Mouse (Mus musculus) myocyte (in vitro differentiated cells): ENCODE results near the gene Dock4.

ENCODE experiments used
- CEBPB ChIP-seq: IDR thresholded peaks from 2 replicates; pipeline ENCODE4 v1.6.1; 2011; ENCODE audit warnings: mild to moderate bottlenecking, moderate library complexity; ENCODE audit not compliant: poor library complexity, insufficient read depth, severe bottlenecking
- E2F4 ChIP-seq: IDR thresholded peaks from one replicate; pipeline ENCODE4 v1.6.1; 2011; ENCODE audit warnings: mild to moderate bottlenecking, control low read depth, moderate library complexity; ENCODE audit not compliant: insufficient read depth
- MYOD1 ChIP-seq, 3 experiments: IDR thresholded peaks; one replicate each; pipeline ENCODE4 v1.6.1; 2011; ENCODE audit warnings: control low read depth in 2 of 3, low read depth in 2 of 3, mild to moderate bottlenecking in 2 of 3, moderate library complexity in 1 of 3; ENCODE audit not compliant: insufficient read length in 2 of 3, control insufficient read depth in 1 of 3
- POLR2A ChIP-seq: IDR thresholded peaks from one replicate; pipeline ENCODE4 v1.6.1; 2011; ENCODE audit warnings: low read depth, mild to moderate bottlenecking, control low read depth, moderate library complexity; ENCODE audit not compliant: insufficient read length
- POLR2AphosphoS2 ChIP-seq: IDR thresholded peaks from one replicate; pipeline ENCODE4 v1.6.1; 2011; ENCODE audit warnings: low read depth, control low read depth; ENCODE audit not compliant: insufficient read length
- REST ChIP-seq: IDR thresholded peaks from one replicate; pipeline ENCODE4 v1.6.1; 2011; ENCODE audit warnings: mild to moderate bottlenecking, control low read depth, moderate library complexity; ENCODE audit not compliant: insufficient read depth, insufficient read length
- TCF12 ChIP-seq: IDR thresholded peaks from one replicate; pipeline ENCODE4 v1.6.1; 2011; ENCODE audit warnings: mild to moderate bottlenecking, control low read depth; ENCODE audit not compliant: poor library complexity, insufficient read depth, severe bottlenecking
- TCF3 ChIP-seq: IDR thresholded peaks from one replicate; pipeline ENCODE4 v1.6.1; 2011; ENCODE audit warnings: low read depth, control low read depth; ENCODE audit not compliant: insufficient read length
- USF1 ChIP-seq: IDR thresholded peaks from one replicate; pipeline ENCODE4 v1.6.1; 2011; ENCODE audit warnings: low read depth, mild to moderate bottlenecking, control low read depth, moderate library complexity

- TF ChIP-seq TCF12 (no peak), POLR2A (no peak), CEBPB (no peak), POLR2AphosphoS2 (no peak), REST (no peak), MYOD1 (IDR thresholded peaks at IDR 0.05; ENCODE audit: control insufficient read depth in 1 of 3, insufficient read length in 2 of 3, low read depth in 2 of 3) (no peak), USF1 (no peak), E2F4 (no peak), TCF3 (no peak)
Observed at GRCm38 (mm10) chr12:40523020-40523419, 77.3 kb downstream of the Dock4 start.
